Mouse (Mus musculus) liver, postnatal 0 days (tissue): ENCODE results near the gene Rps15a.

Experiments used
- CTCF ChIP-seq: sonication (generic); IDR thresholded peaks from 2 replicates; pipeline ENCODE4 v1.5.1; 2016; ENCODE audit warnings: antibody characterized with exemption, low read depth
- EP300 ChIP-seq: IDR thresholded peaks from 2 replicates; pipeline ENCODE4 v1.6.1; 2016; ENCODE audit warnings: antibody characterized with exemption, low read depth, mild to moderate bottlenecking

- TF ChIP-seq CTCF (no peak), EP300 (no peak)
Measured at GRCm38 (mm10) chr7:118163006-118163405, 47.0 kb upstream of the Rps15a start.
